Mouse (Mus musculus) hindbrain, embryonic 14.5 days (tissue): ENCODE data around the gene Gm10277. TPM values are rescaled to one million over a fixed set of nuclear protein-coding genes. Genes with fewer than 3 reads are reported as not detected.

Experiments
- ATAC-seq: fragments of 200-750 bp; cut with Nextera tagmentation; 2 replicates; pipeline ENCODE4 v1.8.0; 2017; ENCODE audit warnings: moderate number of reproducible peaks, mild to moderate bottlenecking, moderate TSS enrichment, moderate library complexity; ENCODE audit not compliant: low FRiP score
- DNase-seq: peaks from one replicate; pipeline ENCODE4 v3.0.0-alpha.2; 2015; ENCODE audit warnings: low spot score
- H3K27ac ChIP-seq: fragments of 300-500 bp; sonication (generic); 2 replicates; pipeline ENCODE4 v1.5.1; 2014; ENCODE audit warnings: mild to moderate bottlenecking, moderate library complexity
- H3K27me3 ChIP-seq: fragments of 300-500 bp; sonication (generic); 2 replicates; pipeline ENCODE4 v1.6.1; 2014; ENCODE audit warnings: mild to moderate bottlenecking, low read length, mixed read lengths; ENCODE audit not compliant: control insufficient read depth, insufficient read depth
- H3K36me3 ChIP-seq: fragments of 300-500 bp; sonication (generic); replicated peaks from 2 replicates; pipeline ENCODE4 v1.6.1; 2014; ENCODE audit not compliant: control insufficient read depth, insufficient read depth
- H3K4me1 ChIP-seq: fragments of 300-500 bp; sonication (generic); replicated peaks from 2 replicates; pipeline ENCODE4 v1.6.1; 2014; ENCODE audit warnings: antibody characterized with exemption, low read length, mixed read lengths; ENCODE audit not compliant: control insufficient read depth, insufficient read depth
- H3K4me2 ChIP-seq: fragments of 300-500 bp; sonication (generic); replicated peaks from 2 replicates; pipeline ENCODE4 v1.6.1; 2014; ENCODE audit warnings: mild to moderate bottlenecking, moderate library complexity
- H3K4me3 ChIP-seq: fragments of 300-500 bp; sonication (generic); replicated peaks from 2 replicates; pipeline ENCODE4 v1.5.1; 2014; ENCODE audit warnings: mild to moderate bottlenecking, low read length
- H3K9ac ChIP-seq: fragments of 300-500 bp; sonication (generic); 2 replicates; pipeline ENCODE4 v1.6.1; 2014
- H3K9me3 ChIP-seq: fragments of 300-500 bp; sonication (generic); 2 replicates; pipeline ENCODE4 v1.6.1; 2016; ENCODE audit warnings: low read length; ENCODE audit not compliant: control insufficient read depth
- WGBS: fragments of 180-500 bp; shearing (Covaris S2); extraction: QIAGEN DNeasy Blood & Tissue Kit; methylation state at CpG from one replicate; pipeline ENCODE4 v1.1.7; 2014; 5-methylcytosine and 5-hydroxymethylcytosine counted together
- polyA plus RNA-seq: library from polyadenylated mRNA; unstranded; fragments of >200 nt; fragmentation: Nextera tagmentation; extraction: Ambion mirVana; gene quantifications from 2 replicates; pipeline ENCODE4 v1.2.1, GENCODE M21; 2014

Gene Gm10277
- polyA plus RNA-seq, 1 experiment from 2014 or later: 1.4 TPM

DNA sequence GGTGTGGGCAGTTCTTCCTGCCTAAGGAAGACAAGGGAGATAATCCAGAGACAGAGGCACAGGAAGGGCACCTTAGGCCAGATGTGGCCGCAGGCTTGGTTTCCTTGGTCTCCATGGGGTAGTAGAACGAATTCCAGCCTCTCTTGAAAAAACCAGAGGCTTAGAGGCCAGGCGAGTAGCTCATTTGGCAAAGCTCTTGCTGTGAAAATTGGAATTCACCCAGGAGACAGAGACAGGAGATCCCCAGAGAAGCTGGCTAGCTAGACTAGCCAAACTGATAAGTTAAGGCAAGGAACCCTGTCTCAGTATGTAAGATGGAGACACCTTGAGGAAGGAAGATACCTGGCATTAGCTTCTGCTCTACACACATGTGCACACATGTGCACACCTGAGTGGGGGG is 38.8 kb upstream of the Gm10277 start:
- no peak for ATAC-seq
- peaks cover 19% of the 10 kb centered on the region for H3K4me1 ChIP-seq
- no peak overlapping the region for H3K4me3 ChIP-seq
- no peak for DNase-seq
- WGBS: 56% methylated on average over 3 of the region's 3 CpGs
- no peak overlapping the region for H3K4me2 ChIP-seq
- H3K27me3 ChIP-seq: no peaks in the 10 kb centered on the region
- H3K9ac ChIP-seq: no peak overlapping the region
- H3K27ac ChIP-seq: no peak overlapping the region
- peaks cover 51% of the 10 kb centered on the region for H3K36me3 ChIP-seq
- no peaks in the 10 kb centered on the region for H3K9me3 ChIP-seq

DNA sequence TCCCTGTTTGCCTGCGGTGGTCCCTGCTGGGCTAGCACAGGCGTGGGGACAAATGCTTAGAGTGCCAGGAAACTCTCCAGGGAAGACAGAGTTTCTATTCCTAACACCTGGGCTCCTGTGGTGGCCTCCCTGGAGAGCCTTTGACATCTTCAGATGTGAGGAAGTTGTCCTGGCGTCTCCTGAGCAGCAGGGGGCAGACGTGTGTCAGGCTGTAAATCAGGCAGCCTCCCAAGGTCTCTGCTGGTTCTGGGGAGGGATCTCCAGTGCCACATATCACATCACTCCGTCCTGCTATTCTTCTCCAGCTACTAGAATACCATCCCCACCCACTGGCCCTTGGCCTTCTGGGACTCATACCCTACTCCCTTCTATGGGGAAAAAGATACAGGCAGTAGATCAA is 38.3 kb upstream of the Gm10277 start:
- WGBS: under 1% methylated on average over 5 of the region's 5 CpGs
- ATAC-seq (no peak), DNase-seq (peak; percentile 80)
- Histone ChIP-seq H3K27ac (no peak overlapping the region), H3K36me3 (peaks cover 55% of the 10 kb centered on the region), H3K9me3 (no peaks in the 10 kb centered on the region), H3K4me2 (no peak overlapping the region), H3K27me3 (no peaks in the 10 kb centered on the region), H3K9ac (no peak overlapping the region), H3K4me1 (peaks cover 18% of the 10 kb centered on the region), H3K4me3 (no peak overlapping the region)

DNA sequence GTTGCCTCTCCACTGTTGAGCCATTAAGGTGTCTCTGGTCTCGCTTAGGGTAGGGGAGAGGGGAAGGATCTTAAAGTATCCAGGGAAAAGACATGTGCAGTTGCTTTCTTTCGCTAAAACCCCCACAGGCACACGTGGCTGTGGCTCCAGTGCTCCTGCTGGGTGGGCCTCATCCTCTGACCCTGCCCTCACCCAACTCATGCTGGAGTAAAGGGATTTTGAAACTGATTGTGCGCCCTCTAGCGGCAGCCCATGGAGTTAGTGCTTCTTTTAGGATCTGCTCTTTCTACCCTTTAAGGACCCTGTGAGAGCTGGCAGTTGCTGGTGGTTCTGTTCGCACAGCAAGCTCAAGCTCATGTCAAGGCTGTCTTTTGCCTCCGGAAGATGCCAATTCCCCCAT is 35.2 kb upstream of the Gm10277 start:
- Histone ChIP-seq H3K27me3 (no peaks in the 10 kb centered on the region), H3K9ac (no peak overlapping the region), H3K4me1 (peaks cover 8% of the 10 kb centered on the region), H3K9me3 (no peaks in the 10 kb centered on the region), H3K36me3 (peaks cover 62% of the 10 kb centered on the region), H3K4me2 (no peak overlapping the region), H3K27ac (no peak overlapping the region), H3K4me3 (no peak overlapping the region)
- DNase-seq: peak; percentile 78
- ATAC-seq: no peak
- WGBS: 12% methylated on average over 7 of the region's 7 CpGs

DNA sequence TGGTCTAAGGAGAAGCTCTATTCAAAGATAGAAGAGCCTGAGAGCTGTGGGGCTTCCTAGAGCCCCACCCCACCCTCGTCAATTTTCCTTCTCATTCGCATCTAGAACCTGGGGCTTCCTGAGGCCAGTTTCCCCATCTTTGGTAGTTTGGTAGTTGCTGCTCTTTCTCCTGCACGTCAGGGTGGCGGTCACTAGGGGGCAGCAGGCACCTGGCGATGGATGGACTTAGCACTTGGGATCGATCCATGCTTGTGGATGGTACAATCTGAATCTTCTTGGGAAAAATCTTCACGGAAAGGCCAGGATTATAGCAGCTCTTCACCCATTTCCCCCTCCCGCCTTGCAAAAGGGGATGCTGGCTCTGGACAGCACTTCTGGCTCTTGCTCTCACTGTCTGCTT is 34.1 kb upstream of the Gm10277 start:
- WGBS: 16% methylated on average over 8 of the region's 8 CpGs
- peak; percentile 56 for DNase-seq
- peaks cover 64% of the 10 kb centered on the region for H3K36me3 ChIP-seq

DNA sequence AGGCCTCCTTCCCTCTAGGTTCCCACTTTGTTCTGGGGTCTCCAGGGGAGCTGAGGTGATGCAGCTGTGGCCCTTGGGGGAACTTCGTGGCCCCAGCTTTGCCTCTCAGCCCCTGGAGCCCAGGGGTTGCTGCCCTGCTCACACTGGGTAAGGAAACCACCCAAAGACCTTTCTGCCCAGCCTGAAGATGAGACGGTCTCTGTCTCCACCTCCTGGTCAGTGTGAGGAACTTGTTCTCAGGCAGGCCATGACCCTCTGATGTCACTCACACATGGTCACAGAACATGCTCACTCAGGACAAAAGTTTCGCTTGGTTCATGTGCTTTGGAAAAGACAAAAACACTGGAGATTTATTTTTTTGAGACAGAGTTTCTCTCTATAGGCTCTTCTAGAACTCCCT is 28.5 kb upstream of the Gm10277 start:
- 20% methylated on average over 3 of the region's 3 CpGs for WGBS
- peak; percentile 49; the same call in 1 of the 2 replicates for ATAC-seq

More for the DNA sequence above, 34.1 kb upstream of the Gm10277 start:
- Histone ChIP-seq H3K4me1 (peaks cover 8% of the 10 kb centered on the region), H3K27me3 (no peaks in the 10 kb centered on the region), H3K4me3 (no peak overlapping the region), H3K9me3 (no peaks in the 10 kb centered on the region), H3K9ac (no peak overlapping the region), H3K27ac (no peak overlapping the region), H3K4me2 (no peak overlapping the region)
- no peak for ATAC-seq

DNA sequence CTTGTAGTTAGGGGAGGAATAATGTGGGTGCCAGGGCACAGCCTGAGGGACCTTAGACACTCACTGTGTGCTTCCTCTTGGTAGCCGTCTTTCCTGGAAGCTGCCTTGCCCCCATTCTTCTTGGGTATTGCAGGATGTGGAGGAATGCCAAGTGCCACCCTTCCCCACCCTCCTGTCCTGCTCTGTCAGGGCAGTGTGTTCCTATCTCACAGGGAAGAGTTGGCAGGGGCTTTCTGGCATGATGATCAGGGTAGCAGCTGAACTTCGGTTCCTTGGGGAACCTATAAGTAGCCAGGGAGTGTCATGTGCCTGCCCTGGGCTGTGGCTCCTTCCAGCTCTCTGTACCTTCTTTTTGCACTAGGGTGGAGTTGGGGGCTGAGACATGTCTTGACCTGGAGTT is 26.4 kb upstream of the Gm10277 start:
- Histone ChIP-seq H3K27me3 (no peaks in the 10 kb centered on the region), H3K4me3 (no peak overlapping the region)
- no peak for ATAC-seq

More for the DNA sequence above, 28.5 kb upstream of the Gm10277 start:
- Histone ChIP-seq H3K9ac (no peak overlapping the region), H3K36me3 (peaks cover 44% of the 10 kb centered on the region), H3K27ac (no peak overlapping the region), H3K4me3 (no peak overlapping the region), H3K27me3 (no peaks in the 10 kb centered on the region), H3K4me2 (no peak overlapping the region), H3K9me3 (no peaks in the 10 kb centered on the region), H3K4me1 (0 out of 2 replicates have a peak, but pooled peaks cover 5% of the 10 kb centered on the region)
- DNase-seq: peak; percentile 72

DNA sequence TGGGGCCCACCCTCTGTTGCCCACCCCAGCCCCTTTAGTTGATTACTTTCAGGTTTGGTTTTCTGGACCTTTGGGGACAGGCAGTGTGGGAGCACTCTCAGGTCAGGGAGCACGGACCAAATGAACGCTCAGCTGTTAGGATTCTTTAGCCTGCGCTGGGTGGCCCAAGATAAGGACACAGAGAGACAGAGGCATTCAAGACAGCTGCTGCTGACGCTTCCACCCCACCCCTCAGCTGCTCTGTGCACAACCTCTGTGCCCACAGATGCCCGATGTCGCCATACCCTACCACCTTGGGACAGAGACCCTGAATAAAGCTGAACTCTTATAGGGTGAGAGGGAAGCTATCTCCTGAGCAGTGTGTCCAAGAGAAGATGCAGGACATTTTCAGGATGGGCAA is 22.5 kb upstream of the Gm10277 start:
- Histone ChIP-seq H3K27ac (no peak overlapping the region), H3K9ac (no peak overlapping the region), H3K4me3 (no peak overlapping the region), H3K9me3 (no peaks in the 10 kb centered on the region), H3K4me2 (no peak overlapping the region), H3K27me3 (no peaks in the 10 kb centered on the region), H3K36me3 (0 out of 2 replicates have a peak, but pooled peaks cover 9% of the 10 kb centered on the region), H3K4me1 (peaks cover 29% of the 10 kb centered on the region; the same call in 1 of the 2 replicates)
- ATAC-seq (no peak), DNase-seq (no peak)
- 90% methylated on average over 6 of the region's 6 CpGs for WGBS

More for the DNA sequence above, 26.4 kb upstream of the Gm10277 start:
- Histone ChIP-seq H3K9me3 (no peaks in the 10 kb centered on the region), H3K4me2 (no peak overlapping the region), H3K27ac (no peak overlapping the region), H3K36me3 (peaks cover 25% of the 10 kb centered on the region), H3K4me1 (0 out of 2 replicates have a peak, but pooled peaks cover 8% of the 10 kb centered on the region), H3K9ac (no peak overlapping the region)
- no peak for DNase-seq
- 78% methylated on average over 2 of the region's 2 CpGs for WGBS

DNA sequence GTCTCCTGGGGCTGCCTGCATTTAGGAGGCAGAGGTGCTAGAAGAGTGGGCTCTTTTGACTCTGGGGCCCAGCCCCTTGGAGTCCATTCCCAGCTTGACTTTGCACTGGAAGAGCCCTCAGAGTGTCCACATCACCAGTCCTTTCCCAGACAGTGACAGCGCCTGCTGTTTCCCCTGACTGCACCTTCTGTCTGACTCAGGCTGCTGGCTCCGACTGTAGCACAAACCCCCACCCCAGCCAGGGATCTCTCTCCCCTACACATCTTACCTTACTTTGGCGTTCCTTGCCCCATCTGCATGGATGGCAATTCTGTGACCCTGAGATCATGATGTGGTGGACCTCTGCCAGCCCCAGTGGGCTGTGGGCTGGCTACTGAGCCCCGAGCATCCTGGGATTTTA is 21.7 kb upstream of the Gm10277 start:
- Histone ChIP-seq H3K27ac (no peak overlapping the region), H3K4me3 (no peak overlapping the region), H3K4me2 (no peak overlapping the region), H3K9me3 (no peaks in the 10 kb centered on the region), H3K4me1 (peaks cover 29% of the 10 kb centered on the region; the same call in 1 of the 2 replicates), H3K9ac (no peak overlapping the region), H3K27me3 (no peaks in the 10 kb centered on the region), H3K36me3 (0 out of 2 replicates have a peak, but pooled peaks cover 9% of the 10 kb centered on the region)
- 61% methylated on average over 4 of the region's 4 CpGs for WGBS
- ATAC-seq: no peak
- DNase-seq: no peak

DNA sequence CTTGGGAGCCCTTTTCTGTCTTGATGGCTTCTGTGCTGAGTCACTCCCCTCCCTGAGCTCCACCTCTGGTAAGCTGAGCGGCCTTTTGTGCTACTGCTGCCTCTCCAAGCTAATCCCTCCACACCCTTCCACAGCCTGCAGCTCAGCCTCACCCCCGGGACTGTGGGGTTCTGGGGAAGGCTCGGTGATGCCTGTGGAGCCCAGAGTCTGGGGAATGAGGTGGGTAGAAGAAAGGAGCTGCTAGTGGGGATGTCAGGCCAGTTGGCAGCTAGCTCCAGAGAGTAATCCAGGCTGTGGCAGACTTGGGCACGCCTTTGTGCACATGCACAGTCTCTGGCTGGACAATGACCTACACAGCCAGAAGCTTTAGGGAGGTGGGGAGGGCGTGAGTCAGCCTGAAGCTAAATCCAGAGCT is 20.5 kb upstream of the Gm10277 start:
- Histone ChIP-seq H3K4me2 (no peak overlapping the region), H3K36me3 (0 out of 2 replicates have a peak, but pooled peaks cover 9% of the 10 kb centered on the region), H3K27me3 (no peaks in the 10 kb centered on the region), H3K27ac (no peak overlapping the region), H3K4me1 (peaks cover 29% of the 10 kb centered on the region; the same call in 1 of the 2 replicates), H3K9me3 (no peaks in the 10 kb centered on the region), H3K9ac (peak overlapping the region; percentile 18; the same call in 1 of the 2 replicates), H3K4me3 (no peak overlapping the region)
- ATAC-seq: no peak
- DNase-seq: no peak
- WGBS: 32% methylated on average over 5 of the region's 5 CpGs

DNA sequence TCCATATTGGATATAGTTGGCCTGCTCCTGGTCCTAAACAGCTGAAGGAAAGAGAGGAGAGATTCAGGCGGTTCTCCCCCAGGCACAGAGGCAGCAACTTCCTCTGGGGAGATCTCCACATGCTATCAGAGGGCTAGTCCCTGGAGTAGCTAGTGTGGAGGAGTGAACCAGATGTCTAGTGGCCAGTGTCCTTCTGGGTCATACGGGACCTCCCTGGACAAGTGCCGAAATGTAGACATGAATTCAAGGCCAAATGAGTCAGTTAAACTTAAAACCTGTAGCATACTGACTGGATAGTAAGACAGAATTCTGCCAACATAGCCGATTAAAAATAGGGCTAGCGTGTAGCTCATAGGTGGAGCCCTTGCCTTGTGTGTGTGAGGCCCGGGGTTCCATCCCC is 19.3 kb upstream of the Gm10277 start:
- WGBS: 87% methylated on average over 6 of the region's 6 CpGs
- Histone ChIP-seq H3K27me3 (no peaks in the 10 kb centered on the region), H3K4me3 (no peak overlapping the region), H3K4me2 (no peak overlapping the region), H3K4me1 (peaks cover 29% of the 10 kb centered on the region; the same call in 1 of the 2 replicates), H3K27ac (no peak overlapping the region), H3K36me3 (no peaks in the 10 kb centered on the region), H3K9ac (no peak overlapping the region), H3K9me3 (no peaks in the 10 kb centered on the region)
- no peak for DNase-seq
- ATAC-seq: no peak
